Mouse (Mus musculus): ENCODE data around the gene Zfp37. TPM values are rescaled to one million over a fixed set of nuclear protein-coding genes. Genes with fewer than 3 reads are reported as not detected.

The Zfp37 gene
- polyA plus RNA-seq, 1 experiment from 2014 or later: 22.8 TPM

DNA sequence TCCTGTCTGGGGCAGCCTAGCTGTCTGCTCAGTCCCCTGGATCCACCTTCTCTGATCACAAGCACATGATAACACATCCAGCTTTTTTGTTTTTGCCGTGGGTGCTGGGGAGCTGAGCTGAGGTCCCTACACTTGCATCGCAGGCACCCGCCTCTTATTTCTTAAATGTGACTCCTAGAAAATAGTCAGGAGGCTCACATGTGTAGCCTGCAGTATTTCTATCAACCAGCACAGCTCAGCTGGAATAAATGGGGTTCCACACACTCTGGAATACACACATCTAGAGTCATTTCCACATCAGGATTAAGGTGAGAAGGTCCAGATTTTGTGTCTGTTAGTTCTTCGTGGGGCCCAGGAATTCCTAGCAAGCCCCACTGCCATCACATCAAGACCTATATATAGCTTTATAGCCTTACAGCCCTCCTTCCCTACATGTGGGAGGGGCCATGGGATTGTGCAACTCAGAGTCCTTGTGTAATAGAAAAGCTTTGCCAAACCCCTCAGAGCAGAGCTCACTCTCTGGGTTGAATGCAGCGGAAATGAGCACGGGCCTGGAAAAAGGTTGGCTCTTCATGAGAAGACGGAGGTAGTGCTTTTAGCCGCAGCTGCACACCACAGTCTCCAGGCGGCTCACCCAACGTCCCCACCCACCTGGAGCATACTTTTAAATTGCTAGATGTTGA, 34.4 kb upstream of the Zfp37 start:
- 83% methylated on average over 10 of the region's 10 CpGs for WGBS

DNA sequence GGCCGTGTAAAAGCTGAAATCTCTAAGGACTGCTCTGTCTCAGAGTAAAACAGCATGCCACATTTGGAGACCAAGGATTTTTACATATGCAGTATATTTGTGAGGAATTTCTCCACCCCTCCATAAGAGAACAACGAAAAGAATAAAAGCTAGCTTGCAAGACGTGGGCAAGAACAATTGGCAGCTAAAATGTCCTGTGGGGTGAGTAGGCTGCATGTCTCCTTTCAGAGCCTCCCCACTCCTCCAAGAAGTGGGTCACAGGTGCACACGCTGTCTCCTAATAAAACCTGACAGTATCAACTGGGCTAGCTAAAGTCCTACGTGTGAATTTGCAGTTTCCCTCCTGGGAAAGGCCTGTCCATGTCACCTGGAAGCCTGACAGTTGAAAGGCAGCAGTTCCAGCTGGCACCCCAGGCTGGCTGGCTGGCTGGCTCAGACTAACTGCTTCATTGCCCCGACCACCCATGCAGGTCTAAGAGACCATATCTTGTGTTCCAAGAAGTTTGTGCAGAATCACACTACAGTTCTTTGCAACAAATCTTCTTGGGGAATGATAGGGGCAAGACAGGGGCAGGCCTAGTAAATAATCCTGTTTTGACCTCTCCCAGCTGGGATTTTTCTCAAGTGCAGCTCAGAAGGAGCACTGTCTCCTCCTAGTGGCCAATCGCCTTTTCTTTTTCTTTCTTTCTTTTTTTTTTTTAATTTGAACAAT, 32.4 kb upstream of the Zfp37 start:
- 32% methylated on average over 7 of the region's 7 CpGs for WGBS
- H3K4me2 ChIP-seq (ENCODE audit: low read length): no peak overlapping the region
- H3K9ac ChIP-seq (replicated peaks; ENCODE audit: low read depth, low read length): no peak overlapping the region
- no peak overlapping the region for H3K27ac ChIP-seq (ENCODE audit: low read length)
- no peak overlapping the region for H3K4me3 ChIP-seq (replicated peaks; ENCODE audit: low read length)
- H3K9me3 ChIP-seq (ENCODE audit: control insufficient read depth, low read length): no peaks in the 10 kb centered on the region
- no peaks in the 10 kb centered on the region for H3K27me3 ChIP-seq (replicated peaks; ENCODE audit: control insufficient read depth, insufficient read depth, low read length)
- 0 out of 2 replicates have a peak, but pooled peaks cover 3% of the 10 kb centered on the region for H3K4me1 ChIP-seq (replicated peaks; ENCODE audit: control insufficient read depth, insufficient read depth, low read length)
- ATAC-seq: peak; percentile 43; the same call in 1 of the 2 replicates
- no peaks in the 10 kb centered on the region for H3K36me3 ChIP-seq (ENCODE audit: control insufficient read depth, insufficient read depth)

More for the DNA sequence above, 34.4 kb upstream of the Zfp37 start:
- H3K4me1 ChIP-seq (replicated peaks; ENCODE audit: control insufficient read depth, insufficient read depth, low read length): 0 out of 2 replicates have a peak, but pooled peaks cover 3% of the 10 kb centered on the region
- H3K27me3 ChIP-seq (replicated peaks; ENCODE audit: control insufficient read depth, insufficient read depth, low read length): no peaks in the 10 kb centered on the region
- H3K4me2 ChIP-seq (ENCODE audit: low read length): no peak overlapping the region
- no peak overlapping the region for H3K4me3 ChIP-seq (replicated peaks; ENCODE audit: low read length)
- H3K9ac ChIP-seq (replicated peaks; ENCODE audit: low read depth, low read length): no peak overlapping the region
- H3K9me3 ChIP-seq (ENCODE audit: control insufficient read depth, low read length): no peaks in the 10 kb centered on the region
- no peak for ATAC-seq
- no peaks in the 10 kb centered on the region for H3K36me3 ChIP-seq (ENCODE audit: control insufficient read depth, insufficient read depth)
- H3K27ac ChIP-seq (ENCODE audit: low read length): no peak overlapping the region

- Histone ChIP-seq H3K36me3 (ENCODE audit: control insufficient read depth, insufficient read depth) (no peaks in the 10 kb centered on the region), H3K4me1 (replicated peaks; ENCODE audit: control insufficient read depth, insufficient read depth, low read length) (0 out of 2 replicates have a peak, but pooled peaks cover 3% of the 10 kb centered on the region), H3K9ac (replicated peaks; ENCODE audit: low read depth, low read length) (no peak within 1 kb of the TSS), H3K9me3 (ENCODE audit: control insufficient read depth, low read length) (no peaks in the 10 kb centered on the region), H3K27ac (ENCODE audit: low read length) (no peak within 1 kb of the TSS), H3K4me2 (ENCODE audit: low read length) (no peak within 1 kb of the TSS), H3K4me3 (replicated peaks; ENCODE audit: low read length) (no peak within 1 kb of the TSS), H3K27me3 (replicated peaks; ENCODE audit: control insufficient read depth, insufficient read depth, low read length) (no peaks in the 10 kb centered on the region)
- whole genome bisulfite sequencing: 57% methylated on average over 2 of the region's 2 CpGs
- ATAC-seq: no peak
These were observed 31.4 kb upstream of the Zfp37 start, which contains the start of gene Slc31a2 for GRCm38 (mm10) chr4:62262276-62262675. TSS of gene Slc31a2 (plus strand) at chr4:62262562.

GRCm38 (mm10) chr4:62256931-62257330, 26.1 kb upstream of the Zfp37 start:
- no peaks in the 10 kb centered on the region for H3K9me3 ChIP-seq (ENCODE audit: control insufficient read depth, low read length)
- no peak overlapping the region for H3K4me2 ChIP-seq (ENCODE audit: low read length)
- no peak overlapping the region for H3K4me3 ChIP-seq (replicated peaks; ENCODE audit: low read length)
- no peaks in the 10 kb centered on the region for H3K27me3 ChIP-seq (replicated peaks; ENCODE audit: control insufficient read depth, insufficient read depth, low read length)
- WGBS: 32% methylated on average over 8 of the region's 8 CpGs
- H3K27ac ChIP-seq (ENCODE audit: low read length): no peak overlapping the region
- no peaks in the 10 kb centered on the region for H3K36me3 ChIP-seq (ENCODE audit: control insufficient read depth, insufficient read depth)
- H3K9ac ChIP-seq (replicated peaks; ENCODE audit: low read depth, low read length): no peak overlapping the region
- H3K4me1 ChIP-seq (replicated peaks; ENCODE audit: control insufficient read depth, insufficient read depth, low read length): no peaks in the 10 kb centered on the region
- no peak for ATAC-seq

DNA sequence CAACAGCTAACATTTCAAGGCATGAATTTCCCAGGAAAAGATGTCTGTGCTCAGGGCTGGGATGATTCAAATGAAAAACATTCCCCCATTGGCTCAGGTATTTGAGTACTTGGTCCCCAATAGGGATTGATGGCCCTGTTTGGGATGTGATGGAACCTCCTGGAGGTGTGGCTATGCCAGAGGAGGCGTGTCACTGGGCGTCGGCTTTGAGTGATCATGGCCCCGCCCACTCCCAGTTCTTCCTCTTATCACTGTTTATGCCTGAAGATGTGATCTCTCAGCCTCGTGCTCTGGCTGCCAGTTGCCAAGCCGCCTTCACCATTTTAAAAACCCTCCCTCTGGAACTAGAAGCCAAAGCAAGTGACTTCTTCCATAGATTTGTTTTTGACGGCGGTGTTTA, 23.7 kb upstream of the Zfp37 start:
- Histone ChIP-seq H3K4me1 (replicated peaks; ENCODE audit: control insufficient read depth, insufficient read depth, low read length) (no peaks in the 10 kb centered on the region), H3K36me3 (ENCODE audit: control insufficient read depth, insufficient read depth) (no peaks in the 10 kb centered on the region), H3K4me3 (replicated peaks; ENCODE audit: low read length) (no peak overlapping the region), H3K27me3 (replicated peaks; ENCODE audit: control insufficient read depth, insufficient read depth, low read length) (no peaks in the 10 kb centered on the region), H3K27ac (ENCODE audit: low read length) (no peak overlapping the region), H3K4me2 (ENCODE audit: low read length) (no peak overlapping the region), H3K9me3 (ENCODE audit: control insufficient read depth, low read length) (no peaks in the 10 kb centered on the region), H3K9ac (replicated peaks; ENCODE audit: low read depth, low read length) (no peak overlapping the region)
- ATAC-seq: no peak
- WGBS: 71% methylated on average over 8 of the region's 8 CpGs

GRCm38 (mm10) chr4:62251776-62252175, 20.9 kb upstream of the Zfp37 start:
- H3K4me2 ChIP-seq (ENCODE audit: low read length): no peak overlapping the region
- 91% methylated on average over 4 of the region's 4 CpGs for WGBS
- no peaks in the 10 kb centered on the region for H3K36me3 ChIP-seq (ENCODE audit: control insufficient read depth, insufficient read depth)
- no peak overlapping the region for H3K9ac ChIP-seq (replicated peaks; ENCODE audit: low read depth, low read length)
- no peaks in the 10 kb centered on the region for H3K9me3 ChIP-seq (ENCODE audit: control insufficient read depth, low read length)
- H3K4me3 ChIP-seq (replicated peaks; ENCODE audit: low read length): no peak overlapping the region
- ATAC-seq: no peak
- no peaks in the 10 kb centered on the region for H3K4me1 ChIP-seq (replicated peaks; ENCODE audit: control insufficient read depth, insufficient read depth, low read length)
- H3K27ac ChIP-seq (ENCODE audit: low read length): no peak overlapping the region
- H3K27me3 ChIP-seq (replicated peaks; ENCODE audit: control insufficient read depth, insufficient read depth, low read length): no peaks in the 10 kb centered on the region

DNA sequence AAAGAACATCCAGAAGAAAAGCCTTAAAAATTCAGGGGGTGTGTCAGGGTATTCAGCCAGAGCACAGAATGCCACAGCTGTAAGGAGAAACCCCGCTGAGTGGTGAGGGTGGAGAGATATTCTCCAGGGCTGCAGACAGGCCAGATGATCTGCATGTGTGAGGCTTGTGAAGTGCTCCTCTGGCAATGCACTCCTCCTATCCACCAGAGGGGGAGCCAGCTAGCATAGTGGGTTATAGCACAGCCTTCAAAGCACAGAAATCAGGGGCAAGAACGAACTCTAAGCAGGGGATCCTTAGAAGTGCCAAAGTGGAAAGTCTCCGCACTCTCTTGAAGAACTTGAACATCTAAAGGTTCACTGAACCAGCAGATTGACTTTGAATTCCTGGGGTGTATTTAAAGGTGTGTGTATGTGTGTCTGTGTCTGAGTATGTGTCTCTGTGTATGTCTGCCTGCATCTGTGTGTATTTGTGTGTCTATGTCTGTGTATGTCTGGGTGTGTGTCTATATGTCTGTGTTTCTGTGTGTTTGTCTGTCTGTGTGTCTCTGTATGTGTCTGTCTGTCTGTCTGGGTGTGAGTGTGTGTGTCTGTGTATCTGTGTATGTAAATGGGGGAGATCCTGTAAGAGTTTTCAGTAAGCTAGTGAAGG, 20.2 kb upstream of the Zfp37 start:
- Histone ChIP-seq H3K9ac (replicated peaks; ENCODE audit: low read depth, low read length) (no peak overlapping the region), H3K4me2 (ENCODE audit: low read length) (no peak overlapping the region), H3K36me3 (ENCODE audit: control insufficient read depth, insufficient read depth) (no peaks in the 10 kb centered on the region), H3K4me1 (replicated peaks; ENCODE audit: control insufficient read depth, insufficient read depth, low read length) (no peaks in the 10 kb centered on the region), H3K27me3 (replicated peaks; ENCODE audit: control insufficient read depth, insufficient read depth, low read length) (no peaks in the 10 kb centered on the region), H3K9me3 (ENCODE audit: control insufficient read depth, low read length) (no peaks in the 10 kb centered on the region), H3K4me3 (replicated peaks; ENCODE audit: low read length) (no peak overlapping the region), H3K27ac (ENCODE audit: low read length) (no peak overlapping the region)
- 43% methylated on average over 3 of the region's 3 CpGs for WGBS
- no peak for ATAC-seq

DNA sequence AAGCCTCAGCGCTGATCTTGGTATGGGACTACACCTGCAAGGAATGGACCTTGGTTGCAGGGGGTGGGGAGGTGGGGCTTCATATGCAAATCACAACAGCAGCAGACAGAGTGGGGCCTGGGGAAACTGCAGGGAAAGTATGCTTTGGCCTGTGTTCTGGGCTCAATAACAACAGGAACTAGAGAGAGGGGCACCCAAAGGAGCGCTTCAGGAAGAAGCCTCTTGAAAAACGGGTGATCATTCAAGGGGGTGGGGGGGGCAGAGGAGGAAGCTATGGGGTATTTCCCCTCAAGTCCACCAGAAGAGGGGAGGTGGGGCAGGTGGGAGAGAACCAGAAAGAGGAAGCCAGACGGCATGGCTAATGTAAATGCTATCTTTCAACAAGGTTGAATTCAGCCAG, 17.5 kb upstream of the Zfp37 start:
- H3K4me1 ChIP-seq (replicated peaks; ENCODE audit: control insufficient read depth, insufficient read depth, low read length): no peaks in the 10 kb centered on the region

DNA sequence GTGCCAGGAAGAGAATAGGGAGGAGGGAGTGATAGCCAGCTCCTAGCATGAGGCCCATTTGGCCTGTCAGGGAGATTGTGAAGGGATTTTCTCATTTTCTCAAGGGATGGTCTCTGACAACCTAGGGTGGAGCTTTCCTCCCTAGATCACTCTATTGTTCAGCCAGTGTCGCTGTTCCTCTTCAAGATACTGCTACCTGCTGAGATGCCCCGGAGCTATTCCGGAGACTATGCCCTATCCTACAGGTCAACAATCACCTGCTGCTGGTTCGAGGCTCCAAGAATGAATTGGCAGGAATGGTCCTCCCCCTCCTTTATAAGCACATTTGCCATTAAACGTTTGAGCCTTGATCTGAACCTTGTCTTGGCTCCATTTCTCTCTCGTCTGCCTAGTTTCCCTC, 9.7 kb upstream of the Zfp37 start:
- Histone ChIP-seq H3K27ac (ENCODE audit: low read length) (no peak overlapping the region), H3K4me2 (ENCODE audit: low read length) (no peak overlapping the region), H3K4me3 (replicated peaks; ENCODE audit: low read length) (no peak overlapping the region), H3K9ac (replicated peaks; ENCODE audit: low read depth, low read length) (no peak overlapping the region), H3K27me3 (replicated peaks; ENCODE audit: control insufficient read depth, insufficient read depth, low read length) (no peaks in the 10 kb centered on the region), H3K36me3 (ENCODE audit: control insufficient read depth, insufficient read depth) (no peaks in the 10 kb centered on the region), H3K4me1 (replicated peaks; ENCODE audit: control insufficient read depth, insufficient read depth, low read length) (no peaks in the 10 kb centered on the region), H3K9me3 (ENCODE audit: control insufficient read depth, low read length) (no peaks in the 10 kb centered on the region)
- 55% methylated on average over 6 of the region's 6 CpGs for WGBS
- no peak for ATAC-seq

More for the DNA sequence above, 17.5 kb upstream of the Zfp37 start:
- Histone ChIP-seq H3K4me3 (replicated peaks; ENCODE audit: low read length) (no peak overlapping the region), H3K36me3 (ENCODE audit: control insufficient read depth, insufficient read depth) (no peaks in the 10 kb centered on the region), H3K4me2 (ENCODE audit: low read length) (no peak overlapping the region), H3K9me3 (ENCODE audit: control insufficient read depth, low read length) (no peaks in the 10 kb centered on the region), H3K9ac (replicated peaks; ENCODE audit: low read depth, low read length) (no peak overlapping the region), H3K27me3 (replicated peaks; ENCODE audit: control insufficient read depth, insufficient read depth, low read length) (no peaks in the 10 kb centered on the region), H3K27ac (ENCODE audit: low read length) (no peak overlapping the region)
- 65% methylated on average over 4 of the region's 4 CpGs for WGBS
- ATAC-seq: no peak

Measured in forebrain, embryonic 16.5 days (tissue).